Mouse (Mus musculus): ENCODE results near the gene Dusp3.
A peak's percentile ranks its signal among the peaks of the same experiment; 100 is the strongest.

Dusp3 gene

GRCm38 (mm10) chr11:101986913-101987312 is at the start of gene Dusp3:
Dusp3 (minus strand) TSS chr11:101987013.
- DNase-seq (ENCODE audit: low read depth) = no peak

DNA sequence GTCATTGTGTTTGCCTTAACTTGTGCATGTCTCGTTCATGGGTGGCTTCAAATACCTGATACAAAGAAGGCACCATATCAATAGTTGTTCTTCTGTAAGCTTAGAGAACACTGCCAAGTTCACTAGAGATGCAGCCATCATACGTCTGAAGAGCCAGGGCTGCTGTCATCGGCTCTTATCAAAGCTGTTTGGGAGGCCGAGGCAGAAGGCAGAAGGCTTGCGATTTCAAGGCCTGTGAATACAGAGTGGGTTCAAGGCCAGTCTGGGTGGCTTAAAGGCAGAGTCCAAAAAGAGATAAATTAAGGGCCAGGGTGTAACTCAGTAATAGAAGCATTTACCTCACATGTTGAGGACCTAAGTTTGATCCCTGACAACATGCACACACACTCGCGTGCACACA is 49.5 kb upstream of the Dusp3 start:
- DNase-seq (ENCODE audit: low read depth) = no peak

- DNase-seq (ENCODE audit: low read depth) = no peak
Observed at GRCm38 (mm10) chr11:102035456-102035960, 48.7 kb upstream of the Dusp3 start.

DNA sequence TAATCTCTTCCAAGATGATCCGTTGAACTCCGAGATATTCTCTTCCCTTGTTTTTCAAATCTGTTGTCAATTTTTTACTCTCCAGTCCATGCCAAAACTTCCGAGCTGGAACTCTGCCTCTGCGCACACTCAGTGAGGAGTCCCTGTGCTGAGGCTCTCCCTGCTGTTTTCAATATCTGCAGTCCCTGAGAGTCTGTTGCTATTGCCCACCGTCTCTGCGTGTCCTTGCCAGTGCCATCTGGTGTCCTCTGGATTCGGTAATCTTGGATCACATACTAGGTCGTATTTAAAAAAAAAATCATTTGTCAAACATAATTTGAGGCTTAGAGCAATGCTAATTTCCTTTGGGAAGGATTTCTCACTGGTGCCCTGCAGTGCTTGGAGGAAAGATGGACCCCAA is 48.1 kb upstream of the Dusp3 start:
- DNase-seq (ENCODE audit: low read depth) = no peak

DNA sequence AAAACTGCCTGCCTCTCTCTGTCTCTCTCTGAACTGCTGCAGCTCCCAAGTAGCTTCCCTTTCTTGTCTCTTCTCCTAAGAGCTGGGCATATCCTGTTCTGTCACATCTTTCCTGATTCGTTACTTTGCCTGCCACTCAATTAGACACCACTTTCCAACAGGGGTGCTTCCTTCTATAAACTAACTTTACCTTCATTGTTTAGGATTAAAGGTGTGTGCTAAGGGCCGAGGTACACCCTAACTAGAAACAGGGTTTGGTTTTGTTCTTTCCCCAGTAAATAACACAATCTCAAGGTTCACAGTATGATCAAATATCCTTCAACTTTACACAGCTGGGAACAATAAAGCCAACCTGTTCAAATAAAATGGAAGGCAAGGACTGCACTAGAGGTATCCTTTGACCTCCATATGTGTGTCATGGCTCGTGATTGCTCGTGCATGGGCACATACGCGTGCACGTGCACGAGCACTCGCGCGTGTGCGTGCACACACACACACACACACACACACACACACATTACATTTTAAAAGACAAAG is 46.3 kb upstream of the Dusp3 start:
- peak; percentile 26 for DNase-seq (ENCODE audit: low read depth)

- no peak for DNase-seq (ENCODE audit: low read depth)
Observed at GRCm38 (mm10) chr11:102031149-102031548, 44.3 kb upstream of the Dusp3 start.

DNA sequence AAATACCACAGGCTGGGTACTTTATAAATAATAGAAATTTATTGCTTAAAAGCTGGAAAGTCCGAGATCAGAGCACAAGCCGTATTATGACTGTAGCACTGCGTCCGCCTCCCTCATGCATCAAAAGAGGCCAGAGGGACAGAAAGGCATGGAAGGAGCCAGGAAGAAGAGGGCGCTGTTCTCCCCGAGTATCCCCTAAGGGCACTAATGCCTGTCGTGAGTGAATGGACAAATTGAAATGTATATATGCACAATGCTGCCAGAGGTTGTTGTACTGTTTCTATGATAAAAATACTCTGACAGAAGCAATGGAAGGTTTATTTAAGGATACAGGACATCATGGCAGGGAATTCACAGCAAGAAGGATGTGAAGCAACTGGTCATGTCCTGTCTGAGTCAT is 43.2 kb upstream of the Dusp3 start:
- peak; percentile 65 for DNase-seq (ENCODE audit: low read depth)

GRCm38 (mm10) chr11:102029304-102029703 is 42.5 kb upstream of the Dusp3 start:
- DNase-seq (ENCODE audit: low read depth) = peak; percentile 28

DNA sequence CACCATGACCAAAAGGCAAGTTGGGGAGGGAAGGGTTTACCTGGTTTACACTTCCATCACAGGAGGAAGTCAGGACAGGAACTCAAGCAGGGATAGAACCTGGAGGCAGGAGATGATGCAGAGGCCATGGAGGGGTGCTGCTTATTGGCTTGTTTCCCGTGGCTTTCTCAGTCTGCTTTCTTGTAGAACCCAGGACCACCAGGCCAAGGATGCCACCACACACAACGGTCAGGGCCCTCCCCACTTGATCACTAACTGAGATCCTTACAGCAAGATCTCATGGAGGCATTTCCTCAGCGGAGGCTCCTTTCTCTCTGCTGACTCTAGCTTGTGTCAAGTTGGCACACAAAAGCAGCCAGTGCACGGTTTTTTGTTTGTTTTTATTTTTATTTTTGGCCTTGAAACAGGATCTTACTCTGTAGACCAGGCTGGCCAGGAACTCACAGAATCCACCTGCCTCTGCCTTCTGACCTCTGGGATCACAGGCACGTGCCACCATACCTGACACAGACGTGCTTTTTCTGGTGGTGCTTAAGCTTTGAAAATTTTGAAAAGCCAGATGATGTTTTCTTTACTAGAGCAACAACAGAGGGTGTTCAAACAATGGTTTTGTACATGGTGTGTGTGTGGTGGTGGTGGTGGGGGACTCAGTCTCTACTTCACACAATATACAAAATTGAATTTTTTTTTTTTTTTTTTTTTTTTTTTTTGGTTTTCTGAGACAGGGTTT is 41.4 kb upstream of the Dusp3 start, which contains the start of gene Mpp3:
TSS of gene Mpp3 (minus strand) at position 375 of the 730 bp plus-strand sequence.
- no peak for DNase-seq (ENCODE audit: low read depth)

DNA sequence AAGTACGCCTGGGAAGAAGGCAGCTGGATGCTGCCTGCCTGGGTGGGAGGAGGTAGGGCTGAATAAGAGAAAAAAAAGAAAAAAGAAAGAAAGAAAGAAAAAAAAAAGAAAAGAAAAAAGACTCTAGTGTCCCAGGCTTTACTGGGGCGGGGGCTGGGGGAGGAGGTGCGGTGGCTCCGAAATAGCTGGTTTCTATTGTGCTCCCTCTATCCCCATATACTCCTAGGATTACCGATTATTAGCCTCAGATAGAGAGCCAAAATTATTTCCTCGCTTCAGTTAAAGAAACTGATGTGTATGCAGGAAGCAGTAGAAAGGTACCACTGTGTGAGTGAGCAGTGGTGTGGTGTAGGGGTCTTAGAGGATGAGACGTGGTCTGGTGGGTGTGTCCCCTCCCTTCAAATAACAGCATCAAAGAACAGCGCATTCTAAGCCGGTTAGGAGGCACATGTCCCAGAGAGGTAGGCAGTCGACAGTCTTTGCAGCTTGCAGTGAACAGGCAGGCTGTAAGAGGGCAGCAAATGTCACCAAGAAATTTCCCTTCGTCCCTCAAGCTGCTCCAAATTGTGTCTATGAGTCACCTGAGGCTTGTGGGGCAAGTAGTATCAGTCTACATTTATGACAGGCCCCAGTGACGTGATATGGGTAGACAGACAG is 40.7 kb upstream of the Dusp3 start:
- DNase-seq (ENCODE audit: low read depth) = peak; percentile 50

DNA sequence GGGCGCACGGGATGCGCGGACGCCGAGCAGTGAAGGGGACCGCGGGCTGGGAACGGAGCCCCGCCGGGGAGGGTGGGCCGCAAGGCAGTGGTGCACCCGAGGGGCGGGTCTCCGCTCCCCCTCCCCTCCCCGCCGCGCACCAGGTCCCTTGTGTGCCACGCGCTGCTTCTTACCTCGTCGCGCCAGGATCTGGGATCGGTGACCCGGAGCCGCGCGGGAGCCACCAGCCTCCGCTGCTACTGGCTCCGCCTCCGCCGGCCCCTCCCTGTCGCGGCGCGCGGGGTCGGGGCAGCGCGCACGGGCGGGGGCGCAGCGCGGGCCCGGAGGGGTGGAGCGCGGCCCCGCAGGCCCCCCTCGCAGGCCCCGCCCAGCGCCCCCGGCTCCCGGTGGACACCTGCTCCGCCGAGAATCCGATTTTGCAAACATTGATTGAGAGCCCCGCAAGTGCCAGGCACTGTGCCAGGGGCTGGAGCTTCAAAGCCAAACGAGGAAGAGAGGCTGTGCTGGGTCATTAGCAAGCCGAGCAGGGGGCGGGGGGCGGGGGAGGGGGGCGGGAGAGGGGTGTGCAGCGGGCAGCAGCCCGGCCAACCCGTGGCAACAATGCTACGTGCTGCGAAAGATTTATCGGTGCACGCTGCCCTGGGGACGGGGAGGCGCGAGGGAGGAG is 40.0 kb upstream of the Dusp3 start:
- DNase-seq (ENCODE audit: low read depth) = no peak

DNA sequence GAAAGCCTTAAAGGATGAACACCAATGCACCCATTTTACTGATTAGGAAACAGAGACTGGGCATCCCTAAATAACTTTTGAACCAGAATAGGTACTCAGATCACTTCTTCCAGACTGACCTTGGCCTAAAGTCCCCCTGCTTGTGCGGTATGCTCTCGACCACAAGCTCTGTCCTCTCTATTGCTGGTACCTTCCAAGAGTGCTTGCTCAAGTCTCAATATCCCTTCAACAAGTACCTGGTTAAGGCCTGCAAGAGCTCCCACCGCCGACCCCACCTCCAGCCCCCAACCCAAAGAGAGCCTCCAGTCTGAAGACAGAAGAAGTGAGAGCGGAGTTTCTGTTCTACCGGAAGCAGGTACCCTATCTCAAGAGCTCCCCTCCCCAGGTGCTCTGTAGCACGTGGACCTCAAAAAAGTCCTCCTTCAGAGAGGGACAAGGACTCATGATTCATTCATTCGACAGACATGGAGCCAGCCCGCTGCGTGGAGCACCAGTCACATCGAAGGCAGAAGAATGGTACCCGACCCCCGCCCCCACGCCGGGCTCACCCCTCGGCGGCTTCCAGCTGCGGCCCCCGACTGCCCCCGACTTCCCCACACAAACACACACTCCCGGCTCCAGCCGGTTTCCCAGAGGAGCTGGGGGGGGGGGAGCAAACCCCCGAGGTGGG is 39.3 kb upstream of the Dusp3 start:
- DNase-seq (ENCODE audit: low read depth) = no peak

GRCm38 (mm10) chr11:102025354-102025753 is 38.5 kb upstream of the Dusp3 start:
- no peak for DNase-seq (ENCODE audit: low read depth)

DNA sequence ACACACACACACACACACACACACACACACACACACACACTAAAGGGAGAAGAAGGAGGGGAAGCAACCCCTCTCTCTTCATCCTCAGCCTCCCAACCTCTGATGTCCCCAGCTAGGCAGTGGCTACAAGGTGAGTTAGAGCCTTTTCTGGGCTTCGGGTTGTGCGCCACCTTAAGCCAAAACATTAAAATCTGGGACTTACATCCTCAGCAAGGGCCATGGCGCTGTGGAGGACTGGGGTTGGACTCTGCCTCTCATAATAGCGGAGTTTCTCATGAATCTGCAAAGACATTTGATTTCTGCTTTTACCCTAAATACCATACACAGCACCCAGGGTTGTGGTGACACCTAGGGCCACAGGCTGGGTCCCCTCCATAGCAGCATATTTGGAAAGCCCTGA is 38.1 kb upstream of the Dusp3 start:
- no peak for DNase-seq (ENCODE audit: low read depth)

- no peak for DNase-seq (ENCODE audit: low read depth)
Observed at GRCm38 (mm10) chr11:102024084-102024758, 37.4 kb upstream of the Dusp3 start.

DNA sequence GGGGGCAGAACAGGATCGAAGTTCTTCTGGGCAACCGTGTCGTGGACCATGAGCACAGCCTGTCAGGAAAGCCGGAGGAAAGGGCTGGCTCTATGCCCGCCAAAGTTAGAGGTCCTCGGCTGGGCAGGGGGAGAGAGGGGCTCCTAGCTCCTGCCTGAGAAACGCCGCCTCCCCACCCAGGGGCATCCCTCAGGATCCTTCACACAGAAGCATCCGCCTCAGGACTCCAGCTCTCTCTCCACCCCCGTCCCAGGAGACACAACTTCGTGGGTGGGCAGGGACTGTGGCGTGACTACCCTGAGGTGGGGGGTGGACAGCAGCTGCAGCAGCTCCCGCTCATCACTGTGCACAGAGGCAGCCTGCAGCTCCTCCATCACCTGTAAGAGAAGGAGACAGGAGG is 36.6 kb upstream of the Dusp3 start:
- DNase-seq (ENCODE audit: low read depth) = no peak

GRCm38 (mm10) chr11:102021196-102021595 is 34.4 kb upstream of the Dusp3 start:
- no peak for DNase-seq (ENCODE audit: low read depth)

DNA sequence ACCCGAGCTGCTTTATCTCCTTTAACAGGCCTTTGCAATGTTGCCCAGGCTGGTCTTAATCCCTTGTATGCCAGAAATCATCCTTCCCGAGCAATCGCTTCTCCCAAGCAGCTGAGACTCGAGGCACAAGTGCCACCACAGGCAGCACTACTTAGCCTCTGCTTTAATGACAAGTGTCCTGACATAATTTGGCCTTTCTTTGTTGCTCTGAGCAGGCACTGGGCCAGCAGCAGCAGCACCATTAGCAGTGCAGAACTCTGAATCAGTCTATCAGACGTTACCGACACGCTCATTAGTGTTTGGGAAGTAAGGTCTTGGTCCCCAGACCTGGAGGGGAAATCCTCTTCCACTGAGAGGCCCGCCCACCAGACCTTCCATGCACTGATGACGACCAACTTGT is 32.9 kb upstream of the Dusp3 start:
- no peak for DNase-seq (ENCODE audit: low read depth)

- no peak for DNase-seq (ENCODE audit: low read depth)
Observed at GRCm38 (mm10) chr11:102016136-102016535, 29.3 kb upstream of the Dusp3 start.

DNA sequence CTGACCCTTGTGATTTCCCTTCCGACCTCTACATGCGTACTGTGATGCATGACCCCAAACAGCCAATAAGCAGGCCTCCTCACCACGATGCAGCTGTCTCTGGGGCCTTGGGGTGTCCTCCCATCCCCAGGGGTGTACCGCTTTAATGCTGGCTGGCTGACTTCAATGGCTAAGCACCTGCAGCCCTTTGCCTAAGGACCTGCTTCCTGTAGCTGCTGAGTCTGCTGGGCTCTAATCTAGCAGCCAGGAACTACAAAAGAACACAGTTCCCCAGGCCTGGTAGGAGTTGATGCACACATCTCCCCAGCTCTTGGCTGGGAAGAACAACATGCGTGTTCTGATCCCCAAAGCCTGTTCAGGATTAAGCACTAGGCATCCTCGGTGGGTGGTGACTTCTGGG is 28.7 kb upstream of the Dusp3 start:
- no peak for DNase-seq (ENCODE audit: low read depth)

DNA sequence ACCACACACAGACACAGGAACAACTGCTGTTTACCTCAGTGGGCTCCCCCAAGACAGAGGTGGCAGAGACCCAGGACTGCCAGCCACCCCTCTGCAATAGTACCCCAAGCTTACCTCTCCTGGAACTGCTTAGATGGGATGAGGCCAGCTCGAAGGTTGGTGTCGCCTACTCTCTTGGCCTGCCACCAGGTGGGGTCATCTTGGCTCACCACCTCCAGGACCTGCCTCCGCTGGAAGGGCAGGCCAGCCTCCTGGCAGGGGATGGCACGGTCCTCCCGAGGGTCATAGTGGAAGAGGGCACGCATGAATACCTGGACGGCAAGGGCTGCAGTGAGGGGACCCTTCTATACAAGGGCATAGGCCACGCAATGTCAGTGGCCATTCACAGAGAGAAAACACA is 26.4 kb upstream of the Dusp3 start:
- no peak for DNase-seq (ENCODE audit: low read depth)

- DNase-seq (ENCODE audit: low read depth) = no peak
Observed at GRCm38 (mm10) chr11:102011510-102011909, 24.7 kb upstream of the Dusp3 start.
